Mouse (Mus musculus) gonadal fat pad, adult 2 months (tissue): ENCODE data around the gene Iscu. TPM values are rescaled to one million over a fixed set of nuclear protein-coding genes. Genes with fewer than 3 reads are reported as not detected.

Source experiments
- DNase-seq: peaks from one replicate; pipeline ENCODE4 v3.0.0-alpha.2; 2012; ENCODE audit warnings: low read depth
- polyA plus RNA-seq: library from polyadenylated mRNA; depleted of rRNA; stranded (reverse); fragments of >200 nt; gene quantifications from 2 replicates; pipeline ENCODE4 v1.2.3, GENCODE M21; 2012; rRNA removed

Iscu gene
- polyA plus RNA-seq, 1 experiment = 177 TPM

DNA sequence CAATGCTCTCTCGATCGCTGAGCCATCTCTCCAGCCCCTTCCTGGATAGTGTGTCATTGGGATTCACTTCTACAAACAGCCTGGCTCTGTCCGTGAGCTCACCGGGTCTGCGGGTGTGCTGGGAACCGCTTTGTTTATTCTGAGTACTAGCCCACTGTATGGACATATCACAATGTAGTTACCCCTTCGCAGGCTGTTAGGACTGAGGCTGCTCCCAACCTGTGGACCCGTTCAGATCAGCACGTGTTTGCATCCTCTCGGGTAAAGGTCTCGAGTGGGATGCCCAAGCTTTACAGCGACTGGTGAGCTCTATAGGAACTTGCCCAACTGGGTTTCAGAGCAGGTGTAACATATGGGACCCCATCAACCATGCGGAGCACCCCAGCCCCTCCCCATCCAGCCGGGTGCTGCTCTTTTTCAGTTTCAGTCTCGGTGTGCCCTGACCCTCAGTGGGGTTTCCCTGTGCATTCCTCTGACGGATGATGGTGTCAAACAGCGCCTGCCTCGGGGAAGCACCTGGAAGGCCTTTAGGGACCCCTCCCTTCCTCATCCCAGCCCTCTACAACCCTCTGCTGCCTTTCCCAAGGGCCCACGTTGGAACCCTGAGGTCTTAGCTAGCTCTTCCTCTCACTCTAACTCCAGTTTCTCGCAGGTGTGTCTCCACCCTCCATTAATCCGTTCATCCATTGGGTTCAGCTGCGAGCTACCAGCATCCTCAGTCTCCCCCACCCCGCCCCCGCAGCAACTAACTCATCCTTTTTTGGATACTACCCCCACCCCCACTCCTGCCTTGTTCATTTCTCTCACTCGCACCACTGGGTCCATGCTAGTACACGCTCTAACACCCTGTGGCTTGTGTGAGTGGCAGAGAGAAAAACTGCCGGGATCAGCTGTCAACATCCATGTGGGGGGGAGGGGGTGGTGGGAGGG is 41.8 kb downstream of the Iscu start:
- DNase-seq = no peak

GRCm38 (mm10) chr5:113815041-113815389 is 42.5 kb downstream of the Iscu start:
- DNase-seq = no peak

DNA sequence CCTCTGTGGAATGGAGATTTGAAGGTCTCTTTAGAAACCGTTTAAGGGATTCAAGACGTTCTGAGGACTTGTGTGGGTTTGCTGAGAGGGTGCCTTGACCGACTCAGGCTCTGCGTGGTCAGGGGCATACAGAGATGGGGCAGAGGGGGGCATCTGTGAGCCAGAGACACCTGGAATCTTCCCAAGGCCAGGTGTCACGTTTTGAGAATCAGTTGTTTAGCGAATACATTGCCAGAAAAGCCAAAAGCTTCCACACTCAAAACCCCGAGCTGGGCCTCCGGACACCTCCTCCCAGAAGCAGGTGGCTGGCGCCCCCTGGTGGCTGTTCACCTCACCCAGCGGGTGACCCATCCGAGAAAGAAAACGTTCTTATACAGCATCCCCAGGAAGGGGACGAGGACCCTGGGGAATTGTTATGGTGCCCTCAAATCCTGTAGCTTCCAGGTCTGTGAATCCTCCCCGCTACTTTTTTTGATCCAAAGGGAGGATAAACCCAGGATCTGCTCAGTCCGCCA is 43.1 kb downstream of the Iscu start:
- DNase-seq = no peak

GRCm38 (mm10) chr5:113818572-113818971 is 46.0 kb downstream of the Iscu start:
- DNase-seq = no peak

DNA sequence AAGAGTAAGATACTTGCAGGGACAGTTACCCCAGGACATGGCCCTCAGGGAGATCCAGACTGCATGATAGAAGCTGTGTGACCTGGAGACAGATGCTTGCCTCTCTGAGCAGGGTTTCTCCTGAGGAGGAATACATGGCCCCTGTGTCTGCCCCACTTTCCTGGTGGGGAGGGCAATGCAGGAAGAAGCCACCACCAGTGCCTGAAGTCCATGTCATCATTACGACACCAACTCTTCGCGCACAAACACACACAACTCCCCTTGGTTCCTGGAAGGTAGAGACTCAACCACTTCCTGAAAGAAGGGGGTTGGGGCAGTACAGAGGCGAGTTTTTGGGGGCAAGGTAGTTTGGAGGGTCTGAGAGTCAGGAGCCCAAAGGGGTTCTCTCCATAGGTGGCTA is 51.7 kb downstream of the Iscu start:
- DNase-seq = no peak

- DNase-seq = no peak
Observed at GRCm38 (mm10) chr5:113825558-113825957, 53.0 kb downstream of the Iscu start.

- DNase-seq = no peak
Observed at GRCm38 (mm10) chr5:113826619-113827018, 54.1 kb downstream of the Iscu start.

Other genes starting within 250 kb of the Iscu start
- 75.4 and 80.8 TPM in 2 replicates for gene Cmklr1, start 122.3 kb upstream of the Iscu start, polyA plus RNA-seq
- not detected in 2 replicates for gene 1700069L16Rik, start 48.0 kb upstream of the Iscu start, polyA plus RNA-seq
- gene Ficd, start 36.9 kb upstream of the Iscu start, polyA plus RNA-seq = 16.0 and 17.0 TPM in 2 replicates
- gene Sart3, start 238 bp upstream of the Iscu start, polyA plus RNA-seq = 15.4 and 19.2 TPM in 2 replicates
- gene Tmem119, start 27.8 kb downstream of the Iscu start, polyA plus RNA-seq = 16.5 and 18.7 TPM in 2 replicates
- gene Selplg, start 59.9 kb downstream of the Iscu start, polyA plus RNA-seq = 20.9 and 22.3 TPM in 2 replicates
- 45.0 and 51.0 TPM in 2 replicates for gene Coro1c, start 136.0 kb downstream of the Iscu start, polyA plus RNA-seq
- gene Ssh1, start 221.1 kb downstream of the Iscu start, polyA plus RNA-seq = 11.9 and 14.0 TPM in 2 replicates
- 13.0 and 16.6 TPM in 2 replicates for gene Dao, start 231.0 kb downstream of the Iscu start, polyA plus RNA-seq